Mouse (Mus musculus) kidney, adult 2 months (tissue): Measurements from ENCODE around the gene Vps4b.
A peak's percentile ranks its signal among the peaks of the same experiment; 100 is the strongest.

Experiments used
- CTCF ChIP-seq: fragments of 200-500 bp; conservative IDR thresholded peaks from 2 replicates; pipeline ENCODE4 v1.5.1; 2011; ENCODE audit warnings: low read depth, mild to moderate bottlenecking, control low read depth, low read length, moderate library complexity, mixed read lengths; ENCODE audit not compliant: insufficient read depth, insufficient read length
- POLR2A ChIP-seq: fragments of 200-500 bp; IDR thresholded peaks from one replicate; pipeline ENCODE4 v1.6.1; 2011; ENCODE audit warnings: low read depth, low read length, control low read depth

GRCm38 (mm10) chr1:106717071-106717601 lies 79.4 kb downstream of the Vps4b start:
- TF ChIP-seq CTCF (peak; percentile 79), POLR2A (no peak)
